Mouse (Mus musculus) CH12.LX (cell line): ENCODE measurements around the gene 9330182L06Rik.

Source experiments
- CTCF ChIP-seq, 2 experiments: IDR thresholded peaks in 1 of 2; conservative IDR thresholded peaks in 1 of 2; 2 replicates each; pipeline ENCODE4 v1.5.1; 2011 to 2012; ENCODE audit warnings: low read depth in 2 of 2, low read length in 2 of 2, improper control_type of control experiment in 1 of 2, inconsistent platforms in 1 of 2, mild to moderate bottlenecking in 1 of 2, moderate library complexity in 1 of 2
- ELF1 ChIP-seq: IDR thresholded peaks from 2 replicates; pipeline ENCODE4 v1.6.1; 2014; ENCODE audit warnings: low read depth, mild to moderate bottlenecking, inconsistent platforms, low read length, improper control_type of control experiment
- ETS1 ChIP-seq: conservative IDR thresholded peaks from 2 replicates; pipeline ENCODE4 v1.6.1; 2012; ENCODE audit warnings: low read depth, mild to moderate bottlenecking, inconsistent platforms, low read length, improper control_type of control experiment, moderate library complexity
- NRF1 ChIP-seq: IDR thresholded peaks from 2 replicates; pipeline ENCODE4 v1.6.1; 2014; ENCODE audit warnings: low read depth, mild to moderate bottlenecking, inconsistent platforms, low read length, improper control_type of control experiment, moderate library complexity
- POLR2A ChIP-seq: IDR thresholded peaks from 2 replicates; pipeline ENCODE4 v1.6.1; 2011; ENCODE audit warnings: low read depth, mild to moderate bottlenecking, improper control_type of control experiment, low read length
- RCOR1 ChIP-seq: conservative IDR thresholded peaks from 2 replicates; pipeline ENCODE4 v1.6.1; 2012; ENCODE audit warnings: low read depth, mild to moderate bottlenecking, inconsistent platforms, low read length, improper control_type of control experiment
- ZC3H11A ChIP-seq: IDR thresholded peaks from 2 replicates; pipeline ENCODE4 v1.6.1; 2012; ENCODE audit warnings: low read depth, mild to moderate bottlenecking, inconsistent platforms, low read length, improper control_type of control experiment
- ZMIZ1 ChIP-seq: IDR thresholded peaks from 2 replicates; pipeline ENCODE4 v1.6.1; 2012; ENCODE audit warnings: low read depth, mild to moderate bottlenecking, inconsistent platforms, low read length, improper control_type of control experiment
- ZNF384 ChIP-seq: IDR thresholded peaks from 2 replicates; pipeline ENCODE4 v1.6.1; 2012; ENCODE audit warnings: low read depth, low read length, improper control_type of control experiment, inconsistent platforms

GRCm38 (mm10) chr5:9364937-9365336, 99.0 kb downstream of the 9330182L06Rik start:
- no peak for TF ChIP-seq ETS1
- TF ChIP-seq RCOR1: no peak
- TF ChIP-seq ZMIZ1: no peak
- no peak for TF ChIP-seq ZC3H11A
- no peak for TF ChIP-seq CTCF (conservative IDR thresholded peaks at IDR 0.05 in 1 of 2, IDR thresholded peaks at IDR 0.05 in 1 of 2; ENCODE audit: low read depth in 2 of 2, low read length in 2 of 2)
- no peak for TF ChIP-seq ZNF384
- TF ChIP-seq NRF1: no peak
- no peak for TF ChIP-seq POLR2A
- no peak for TF ChIP-seq ELF1
